Mouse (Mus musculus): Measurements from ENCODE around the gene Gm27027. TPM values are rescaled to one million over a fixed set of nuclear protein-coding genes. Genes with fewer than 3 reads are reported as not detected.

The Gm27027 gene
- polyA plus RNA-seq, 1 experiment from 2014 or later: not detected

DNA sequence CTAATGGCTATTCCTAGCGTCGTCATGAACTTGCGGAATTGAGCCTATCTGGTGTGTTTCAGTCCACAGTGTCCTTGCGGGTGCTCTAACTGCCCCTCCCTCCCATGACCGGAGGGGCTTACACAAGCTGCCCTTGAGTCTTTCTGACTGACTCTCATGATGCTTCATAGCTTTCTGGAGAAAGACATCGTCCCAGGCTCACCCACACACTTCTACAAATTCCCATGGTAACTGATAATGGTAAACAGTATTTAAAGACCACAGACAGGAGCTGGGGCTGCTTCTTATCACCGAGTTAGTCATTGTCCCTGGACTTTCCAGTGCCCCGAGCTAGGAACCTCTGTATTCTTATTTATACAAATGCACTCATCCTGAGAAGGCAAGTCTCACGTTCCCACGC, 67.3 kb downstream of the Gm27027 start:
- no peaks in the 10 kb centered on the region for H3K27me3 ChIP-seq (replicated peaks; ENCODE audit: control insufficient read depth, insufficient read depth, low read length)
- ATAC-seq (replicated peaks; ENCODE audit: low FRiP score, low TSS enrichment, low read depth) (no peak), DNase-seq (ENCODE audit: low spot score) (no peak)
- no peak overlapping the region for H3K9ac ChIP-seq (ENCODE audit: low read length)
- 68% methylated on average over 10 of the region's 10 CpGs for WGBS
- no peaks in the 10 kb centered on the region for H3K4me1 ChIP-seq (replicated peaks; ENCODE audit: control insufficient read depth, insufficient read depth, low read length)
- no peak overlapping the region for H3K4me2 ChIP-seq (ENCODE audit: low read length)
- H3K4me3 ChIP-seq (ENCODE audit: low read depth, low read length): no peak overlapping the region
- no peaks in the 10 kb centered on the region for H3K9me3 ChIP-seq (ENCODE audit: control insufficient read depth, low read length)
- no peak overlapping the region for H3K27ac ChIP-seq (ENCODE audit: low read depth)
- H3K36me3 ChIP-seq (ENCODE audit: control insufficient read depth, insufficient read depth, low read length): no peaks in the 10 kb centered on the region

DNA sequence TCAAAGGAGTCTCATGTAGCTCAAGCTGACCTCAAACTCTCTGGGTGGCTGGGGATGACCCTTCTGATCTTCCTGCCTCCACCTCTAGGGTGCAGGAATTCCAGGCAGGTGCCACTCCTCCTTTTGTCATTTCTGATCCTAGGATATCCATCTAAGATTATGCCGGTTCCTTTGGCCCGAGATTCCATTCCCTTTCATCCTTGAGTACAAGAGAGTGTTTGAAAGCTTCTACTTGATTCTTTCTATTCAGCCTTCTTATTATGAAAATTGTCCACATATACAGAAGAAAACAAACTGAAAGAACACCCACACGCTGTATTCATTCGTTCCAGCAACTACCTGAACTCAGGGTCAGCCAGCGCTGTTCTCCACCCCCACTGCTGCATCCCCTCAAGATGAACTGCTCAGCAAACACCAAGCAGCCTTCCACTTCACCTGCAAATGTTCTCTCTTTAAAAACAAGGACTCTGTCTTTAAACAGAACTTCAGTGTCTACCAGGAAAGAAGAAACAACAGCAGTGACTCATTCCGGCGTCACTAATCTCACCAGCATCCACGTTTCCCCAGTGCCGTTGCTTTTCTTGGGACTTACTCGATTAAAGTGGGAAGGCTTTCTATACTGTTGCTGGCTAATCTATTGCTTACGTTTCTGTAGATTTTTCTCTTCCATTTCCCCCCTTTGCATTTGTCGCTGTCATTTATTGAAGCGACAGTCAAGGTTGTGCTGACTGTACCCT, 68.3 kb downstream of the Gm27027 start:
- no peak for ATAC-seq (replicated peaks; ENCODE audit: low FRiP score, low TSS enrichment, low read depth)
- WGBS: 63% methylated on average over 13 of the region's 13 CpGs

DNA sequence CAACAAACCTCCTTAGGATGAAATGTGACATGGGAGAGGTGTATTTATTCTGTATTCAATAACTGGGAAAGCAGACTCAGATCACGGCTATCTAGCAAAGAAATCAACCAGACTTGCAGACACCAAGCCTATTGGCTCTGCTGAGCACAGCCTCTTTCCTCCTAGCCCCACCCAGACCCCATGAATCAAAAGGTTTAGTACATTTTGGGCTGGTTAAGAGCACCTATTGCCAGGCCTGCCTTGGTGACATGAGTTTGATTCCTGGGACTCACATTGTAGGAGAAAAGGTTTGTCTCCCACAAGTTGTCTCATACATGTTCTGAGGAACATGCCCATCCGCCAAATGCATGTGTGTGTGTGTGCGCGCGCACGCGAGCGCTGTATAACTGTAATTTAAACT, 70.0 kb downstream of the Gm27027 start:
- no peaks in the 10 kb centered on the region for H3K4me1 ChIP-seq (replicated peaks; ENCODE audit: control insufficient read depth, insufficient read depth, low read length)
- no peaks in the 10 kb centered on the region for H3K36me3 ChIP-seq (ENCODE audit: control insufficient read depth, insufficient read depth, low read length)
- H3K9ac ChIP-seq (ENCODE audit: low read length): no peak overlapping the region
- H3K27me3 ChIP-seq (replicated peaks; ENCODE audit: control insufficient read depth, insufficient read depth, low read length): no peaks in the 10 kb centered on the region
- no peaks in the 10 kb centered on the region for H3K9me3 ChIP-seq (ENCODE audit: control insufficient read depth, low read length)
- no peak overlapping the region for H3K4me3 ChIP-seq (ENCODE audit: low read depth, low read length)
- DNase-seq (ENCODE audit: low spot score): no peak
- ATAC-seq (replicated peaks; ENCODE audit: low FRiP score, low TSS enrichment, low read depth): no peak
- no peak overlapping the region for H3K27ac ChIP-seq (ENCODE audit: low read depth)
- WGBS: 96% methylated on average over 8 of the region's 8 CpGs
- H3K4me2 ChIP-seq (ENCODE audit: low read length): no peak overlapping the region

More for the DNA sequence above, 68.3 kb downstream of the Gm27027 start:
- Histone ChIP-seq H3K9ac (ENCODE audit: low read length) (no peak overlapping the region), H3K9me3 (ENCODE audit: control insufficient read depth, low read length) (no peaks in the 10 kb centered on the region), H3K4me2 (ENCODE audit: low read length) (no peak overlapping the region), H3K4me1 (replicated peaks; ENCODE audit: control insufficient read depth, insufficient read depth, low read length) (no peaks in the 10 kb centered on the region), H3K27ac (ENCODE audit: low read depth) (no peak overlapping the region), H3K27me3 (replicated peaks; ENCODE audit: control insufficient read depth, insufficient read depth, low read length) (no peaks in the 10 kb centered on the region), H3K36me3 (ENCODE audit: control insufficient read depth, insufficient read depth, low read length) (no peaks in the 10 kb centered on the region), H3K4me3 (ENCODE audit: low read depth, low read length) (no peak overlapping the region)
- DNase-seq (ENCODE audit: low spot score): no peak

DNA sequence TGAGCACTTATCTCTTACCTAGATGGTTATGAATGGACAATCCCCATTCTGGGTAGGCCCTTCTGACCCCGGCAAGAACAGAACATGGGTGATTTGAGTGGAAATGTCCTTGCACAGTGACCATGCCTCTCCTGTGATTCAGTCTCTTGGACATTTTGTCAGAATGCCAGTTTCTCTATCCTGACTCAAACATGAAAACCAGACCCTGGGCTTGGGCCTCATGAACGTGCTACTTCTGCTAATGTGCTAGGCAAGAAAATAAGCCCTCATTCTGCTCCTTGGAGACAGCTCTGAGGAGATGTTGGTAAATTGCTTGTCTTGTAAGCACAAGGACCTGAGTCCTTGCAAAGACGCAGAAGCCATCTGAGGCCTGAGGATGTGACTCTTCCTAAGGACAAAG, 77.1 kb downstream of the Gm27027 start:
- no peaks in the 10 kb centered on the region for H3K36me3 ChIP-seq (ENCODE audit: control insufficient read depth, insufficient read depth, low read length)
- H3K4me3 ChIP-seq (ENCODE audit: low read depth, low read length): no peak overlapping the region
- H3K27ac ChIP-seq (ENCODE audit: low read depth): no peak overlapping the region
- no peak overlapping the region for H3K4me2 ChIP-seq (ENCODE audit: low read length)
- DNase-seq (ENCODE audit: low spot score) (no peak), ATAC-seq (replicated peaks; ENCODE audit: low FRiP score, low TSS enrichment, low read depth) (no peak)
- H3K27me3 ChIP-seq (replicated peaks; ENCODE audit: control insufficient read depth, insufficient read depth, low read length): no peaks in the 10 kb centered on the region
- 81% methylated on average over 3 of the region's 3 CpGs for WGBS
- no peaks in the 10 kb centered on the region for H3K4me1 ChIP-seq (replicated peaks; ENCODE audit: control insufficient read depth, insufficient read depth, low read length)
- H3K9me3 ChIP-seq (ENCODE audit: control insufficient read depth, low read length): no peaks in the 10 kb centered on the region
- H3K9ac ChIP-seq (ENCODE audit: low read length): no peak overlapping the region

DNA sequence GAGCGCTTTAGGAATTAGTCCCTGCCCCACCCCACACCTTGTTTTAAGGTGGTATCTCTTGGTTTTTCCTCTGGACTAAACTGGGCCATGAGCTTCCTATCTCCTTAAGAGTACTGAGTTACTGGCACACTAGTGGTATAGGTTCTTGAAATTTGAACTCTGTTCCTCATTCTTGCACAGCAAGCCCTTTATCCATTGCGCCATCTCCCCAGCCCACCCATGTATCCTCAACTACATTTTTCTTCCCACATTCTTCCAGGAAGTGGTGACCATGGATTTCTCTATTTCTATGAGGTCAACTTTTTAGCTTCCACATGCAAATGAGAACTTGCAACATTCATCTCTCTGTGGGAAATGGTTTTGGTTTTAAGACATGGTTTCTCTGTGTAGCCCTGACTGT, 82.6 kb downstream of the Gm27027 start:
- ATAC-seq (replicated peaks; ENCODE audit: low FRiP score, low TSS enrichment, low read depth): no peak
- DNase-seq (ENCODE audit: low spot score): no peak
- H3K4me2 ChIP-seq (ENCODE audit: low read length): no peak overlapping the region
- H3K9me3 ChIP-seq (ENCODE audit: control insufficient read depth, low read length): no peaks in the 10 kb centered on the region
- WGBS: 91% methylated on average over 2 of the region's 2 CpGs
- H3K27me3 ChIP-seq (replicated peaks; ENCODE audit: control insufficient read depth, insufficient read depth, low read length): 0 out of 2 replicates have a peak, but pooled peaks cover 5% of the 10 kb centered on the region
- no peak overlapping the region for H3K27ac ChIP-seq (ENCODE audit: low read depth)
- no peaks in the 10 kb centered on the region for H3K36me3 ChIP-seq (ENCODE audit: control insufficient read depth, insufficient read depth, low read length)
- H3K9ac ChIP-seq (ENCODE audit: low read length): no peak overlapping the region
- no peaks in the 10 kb centered on the region for H3K4me1 ChIP-seq (replicated peaks; ENCODE audit: control insufficient read depth, insufficient read depth, low read length)
- H3K4me3 ChIP-seq (ENCODE audit: low read depth, low read length): no peak overlapping the region

DNA sequence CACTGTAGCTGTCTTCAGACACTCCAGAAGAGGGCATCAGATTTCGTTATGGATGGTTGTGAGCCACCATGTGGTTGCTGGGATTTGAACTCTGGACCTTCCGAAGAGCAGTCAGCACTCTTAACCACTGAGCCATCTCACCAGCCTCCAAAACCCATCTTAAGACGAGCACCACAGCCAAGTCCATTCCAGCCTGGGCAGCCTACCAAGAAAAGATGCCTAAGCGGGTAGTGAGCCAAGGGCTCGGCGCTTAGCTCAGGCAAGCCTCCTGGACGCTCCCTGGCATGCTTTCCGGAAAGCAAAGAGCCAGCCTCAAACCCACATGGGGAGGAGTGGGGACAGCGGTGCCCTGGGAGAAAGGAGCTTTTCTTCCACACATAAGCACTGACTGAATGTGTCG, 84.2 kb downstream of the Gm27027 start:
- no peak overlapping the region for H3K9ac ChIP-seq (ENCODE audit: low read length)
- H3K9me3 ChIP-seq (ENCODE audit: control insufficient read depth, low read length): no peaks in the 10 kb centered on the region
- H3K27me3 ChIP-seq (replicated peaks; ENCODE audit: control insufficient read depth, insufficient read depth, low read length): 0 out of 2 replicates have a peak, but pooled peaks cover 5% of the 10 kb centered on the region
- no peak overlapping the region for H3K27ac ChIP-seq (ENCODE audit: low read depth)
- H3K4me3 ChIP-seq (ENCODE audit: low read depth, low read length): no peak overlapping the region
- H3K4me1 ChIP-seq (replicated peaks; ENCODE audit: control insufficient read depth, insufficient read depth, low read length): no peaks in the 10 kb centered on the region
- ATAC-seq (replicated peaks; ENCODE audit: low FRiP score, low TSS enrichment, low read depth) (no peak), DNase-seq (ENCODE audit: low spot score) (no peak)
- WGBS: 83% methylated on average over 10 of the region's 10 CpGs
- no peaks in the 10 kb centered on the region for H3K36me3 ChIP-seq (ENCODE audit: control insufficient read depth, insufficient read depth, low read length)
- no peak overlapping the region for H3K4me2 ChIP-seq (ENCODE audit: low read length)

DNA sequence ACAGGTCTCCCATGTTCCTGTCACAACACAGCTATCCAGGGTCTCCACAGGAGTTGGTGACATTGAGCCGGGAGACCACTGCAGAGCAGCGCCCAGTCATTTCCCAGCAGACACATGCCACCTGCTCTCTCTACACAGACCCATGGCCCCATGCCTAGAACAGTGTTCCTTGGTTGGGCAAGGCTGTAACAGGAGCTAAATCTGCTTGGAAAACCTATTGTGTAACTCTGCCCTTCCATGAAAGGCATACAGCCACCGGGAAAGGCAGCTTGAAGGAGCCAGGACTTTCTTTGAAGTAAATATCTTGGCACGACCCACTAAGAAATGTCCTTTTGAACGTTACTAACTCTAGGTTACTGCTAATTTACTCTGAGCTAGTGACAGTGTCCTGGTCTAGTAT, 86.4 kb downstream of the Gm27027 start:
- Histone ChIP-seq H3K4me1 (replicated peaks; ENCODE audit: control insufficient read depth, insufficient read depth, low read length) (no peaks in the 10 kb centered on the region), H3K36me3 (ENCODE audit: control insufficient read depth, insufficient read depth, low read length) (no peaks in the 10 kb centered on the region), H3K9ac (ENCODE audit: low read length) (no peak overlapping the region), H3K4me2 (ENCODE audit: low read length) (no peak overlapping the region), H3K27me3 (replicated peaks; ENCODE audit: control insufficient read depth, insufficient read depth, low read length) (0 out of 2 replicates have a peak, but pooled peaks cover 5% of the 10 kb centered on the region), H3K27ac (ENCODE audit: low read depth) (no peak overlapping the region), H3K4me3 (ENCODE audit: low read depth, low read length) (no peak overlapping the region), H3K9me3 (ENCODE audit: control insufficient read depth, low read length) (no peaks in the 10 kb centered on the region)
- ATAC-seq (replicated peaks; ENCODE audit: low FRiP score, low TSS enrichment, low read depth): no peak
- DNase-seq (ENCODE audit: low spot score): no peak
- 81% methylated on average over 5 of the region's 5 CpGs for WGBS

DNA sequence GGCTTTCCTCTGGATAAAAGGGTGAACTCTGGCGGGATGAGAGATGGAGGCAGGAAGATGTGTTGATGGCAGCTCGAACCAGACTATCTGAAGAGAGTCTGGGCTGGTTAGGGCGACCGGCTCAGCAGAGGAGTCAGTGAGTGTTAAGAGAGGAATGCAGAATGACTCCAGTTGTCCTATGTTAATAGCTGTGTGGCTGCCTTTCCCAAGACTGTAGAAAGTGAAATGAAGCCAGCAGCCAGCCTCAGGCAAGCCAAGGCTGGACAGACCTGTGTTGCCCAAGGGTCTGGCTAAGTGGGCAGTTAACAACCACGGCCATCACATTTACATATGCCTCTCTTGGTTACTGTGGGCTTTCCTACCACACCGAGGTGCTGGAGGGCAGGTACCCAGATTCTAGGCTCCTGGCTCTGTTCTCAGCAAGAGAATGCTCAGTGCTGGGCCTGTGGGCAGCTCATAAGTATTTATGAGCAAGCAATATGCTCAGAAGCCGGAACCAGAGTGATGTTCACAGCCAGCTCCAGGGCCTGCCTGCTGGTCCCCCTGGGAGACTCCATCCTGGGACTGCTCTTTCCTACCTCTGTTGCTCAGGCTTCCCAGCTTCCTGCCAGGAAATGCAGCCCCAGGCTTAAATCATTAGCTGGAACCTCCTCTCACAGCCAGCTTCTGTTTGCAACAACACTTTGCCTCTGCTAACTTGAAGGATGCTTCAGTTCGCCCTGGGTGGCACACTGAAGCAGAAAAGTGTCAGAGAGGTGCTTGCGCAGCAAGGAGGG, 88.4 kb downstream of the Gm27027 start:
- H3K4me3 ChIP-seq (ENCODE audit: low read depth, low read length): no peak overlapping the region
- 50% methylated on average over 9 of the region's 9 CpGs for WGBS
- H3K4me1 ChIP-seq (replicated peaks; ENCODE audit: control insufficient read depth, insufficient read depth, low read length): no peaks in the 10 kb centered on the region; the same call in 1 of the 2 replicates
- ATAC-seq (replicated peaks; ENCODE audit: low FRiP score, low TSS enrichment, low read depth) (no peak), DNase-seq (ENCODE audit: low spot score) (no peak)
- H3K27ac ChIP-seq (ENCODE audit: low read depth): no peak overlapping the region
- no peaks in the 10 kb centered on the region for H3K36me3 ChIP-seq (ENCODE audit: control insufficient read depth, insufficient read depth, low read length)
- H3K27me3 ChIP-seq (replicated peaks; ENCODE audit: control insufficient read depth, insufficient read depth, low read length): 0 out of 2 replicates have a peak, but pooled peaks cover 3% of the 10 kb centered on the region
- no peaks in the 10 kb centered on the region for H3K9me3 ChIP-seq (ENCODE audit: control insufficient read depth, low read length)
- no peak overlapping the region for H3K4me2 ChIP-seq (ENCODE audit: low read length)
- H3K9ac ChIP-seq (ENCODE audit: low read length): no peak overlapping the region

Data from intestine, embryonic 14.5 days (tissue).